Mouse (Mus musculus): Measurements from ENCODE around the gene Tmem145. TPM values are rescaled to one million over a fixed set of nuclear protein-coding genes. Genes with fewer than 3 reads are reported as not detected.
"Not testable (repeated sequence)": the region's sequence is repeated elsewhere in the genome, so short reads cannot be mapped to it uniquely, and the experiment has no call there.

Tmem145 gene
- total RNA-seq, 1 experiment from 2014 or later = not detected

DNA sequence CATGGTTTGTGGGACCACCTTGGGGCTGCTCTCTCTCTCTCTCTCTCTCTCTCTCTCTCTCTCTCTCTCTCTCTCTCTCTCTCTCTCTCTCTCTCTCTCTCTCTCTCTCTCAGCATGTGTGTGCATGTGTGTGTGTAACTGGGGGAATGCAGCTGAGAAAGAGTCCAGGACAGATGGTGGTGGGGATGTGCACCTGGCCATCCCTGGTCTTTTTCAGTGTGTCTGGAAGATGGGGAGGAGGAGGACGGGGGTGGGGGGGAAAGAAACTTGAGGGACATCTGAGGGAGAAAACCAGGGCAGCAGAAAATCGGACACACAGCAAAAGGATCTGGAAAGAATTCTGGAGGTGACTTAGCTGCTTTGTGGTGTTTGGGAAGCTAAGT lies 699 bp downstream of the Tmem145 start:
- no peak for ATAC-seq (replicated peaks in 1 of 2; ENCODE audit: insufficient read depth in 1 of 2, low FRiP score in 2 of 2, low TSS enrichment in 1 of 2, low read depth in 1 of 2, poor library complexity in 2 of 2, severe bottlenecking in 2 of 2)

DNA sequence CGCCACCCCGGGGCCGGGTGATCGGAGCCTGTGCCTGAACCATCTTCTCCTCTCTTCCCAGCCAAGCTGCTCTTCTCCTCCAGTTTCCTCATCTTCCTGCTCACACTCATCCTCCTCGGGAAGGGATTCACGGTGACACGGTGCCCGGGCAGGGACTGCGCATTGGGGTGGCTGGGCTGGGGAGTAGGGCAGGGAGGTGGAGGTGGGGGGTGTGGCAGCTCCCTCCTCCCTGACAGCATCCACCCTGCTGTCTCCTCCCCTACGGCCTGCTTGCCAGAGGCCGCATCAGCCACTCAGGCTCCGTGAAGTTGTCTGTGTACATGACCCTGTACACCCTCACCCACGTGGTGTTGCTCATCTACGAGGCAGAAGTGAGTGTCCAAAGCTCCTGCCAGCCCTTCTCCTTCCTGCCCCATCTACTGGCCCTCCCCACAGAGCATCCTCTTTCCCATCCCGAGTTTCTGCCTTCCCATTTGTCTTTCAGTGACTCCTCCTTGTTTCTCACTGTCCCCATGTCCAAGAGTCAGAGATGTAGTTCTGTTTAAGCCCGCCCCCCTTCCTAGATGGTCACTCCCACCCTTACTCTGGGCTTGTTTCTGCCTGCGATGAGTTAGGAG lies 2.9 kb downstream of the Tmem145 start:
- ATAC-seq (replicated peaks in 1 of 2; ENCODE audit: insufficient read depth in 1 of 2, low FRiP score in 2 of 2, low TSS enrichment in 1 of 2, low read depth in 1 of 2, poor library complexity in 2 of 2, severe bottlenecking in 2 of 2) = no peak

DNA sequence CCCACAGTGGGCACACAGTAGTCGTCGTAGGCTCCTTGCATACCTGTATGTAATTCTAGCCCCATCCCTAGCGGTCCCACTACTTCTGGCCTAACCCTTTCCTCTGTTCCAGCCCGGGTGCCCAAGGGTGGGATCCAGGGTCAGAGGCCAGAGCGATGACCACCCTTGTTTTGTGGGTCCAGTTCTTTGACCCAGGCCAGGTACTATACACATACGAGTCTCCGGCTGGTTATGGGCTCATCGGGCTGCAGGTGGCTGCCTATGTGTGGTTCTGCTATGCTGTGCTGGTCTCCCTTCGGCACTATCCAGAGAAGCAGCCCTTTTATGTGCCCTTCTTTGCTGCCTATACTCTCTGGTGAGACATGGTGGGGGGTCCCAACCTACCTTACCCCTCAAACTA lies 3.5 kb downstream of the Tmem145 start:
- ATAC-seq (replicated peaks in 1 of 2; ENCODE audit: insufficient read depth in 1 of 2, low FRiP score in 2 of 2, low TSS enrichment in 1 of 2, low read depth in 1 of 2, poor library complexity in 2 of 2, severe bottlenecking in 2 of 2) = no peak

GRCm38 (mm10) chr7:25311193-25311592 lies 5.3 kb downstream of the Tmem145 start:
- no peak for ATAC-seq (replicated peaks in 1 of 2; ENCODE audit: insufficient read depth in 1 of 2, low FRiP score in 2 of 2, low TSS enrichment in 1 of 2, low read depth in 1 of 2, poor library complexity in 2 of 2, severe bottlenecking in 2 of 2)

GRCm38 (mm10) chr7:25313325-25313724 lies 7.4 kb downstream of the Tmem145 start:
- no peak for ATAC-seq (replicated peaks in 1 of 2; ENCODE audit: insufficient read depth in 1 of 2, low FRiP score in 2 of 2, low TSS enrichment in 1 of 2, low read depth in 1 of 2, poor library complexity in 2 of 2, severe bottlenecking in 2 of 2)

DNA sequence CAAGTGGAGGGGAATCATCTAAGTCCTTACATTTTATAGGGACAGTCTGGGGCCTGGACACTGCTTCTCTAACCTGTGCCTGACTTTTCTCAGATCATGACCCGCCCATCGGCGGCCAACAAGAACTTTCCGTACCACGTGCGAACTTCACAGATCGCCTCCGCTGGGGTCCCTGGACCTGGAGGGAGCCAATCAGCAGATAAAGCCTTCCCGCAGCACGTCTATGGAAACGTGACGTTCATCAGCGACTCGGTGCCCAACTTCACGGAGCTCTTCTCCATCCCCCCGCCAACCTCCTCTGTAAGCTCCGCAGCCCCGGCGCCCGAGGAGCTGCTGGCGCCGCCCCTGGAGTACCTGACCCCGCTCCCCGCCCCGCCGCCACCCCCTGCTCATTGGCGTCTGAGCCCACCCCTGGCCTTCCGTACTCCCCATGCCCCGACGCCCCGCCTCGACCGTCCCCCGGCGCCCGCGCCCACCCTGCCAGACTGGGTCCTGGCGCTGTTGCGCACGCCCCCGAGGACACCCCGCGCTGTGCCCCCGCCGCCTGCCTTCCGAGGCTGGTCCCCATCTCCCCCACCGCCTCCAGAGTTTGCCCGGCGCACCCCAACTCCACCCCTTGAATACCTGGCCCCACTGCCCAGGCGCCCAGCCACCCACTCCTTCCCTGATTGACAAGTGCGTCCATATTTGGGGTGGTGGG lies 8.8 kb downstream of the Tmem145 start:
- no peak for ATAC-seq (replicated peaks in 1 of 2; ENCODE audit: insufficient read depth in 1 of 2, low FRiP score in 2 of 2, low TSS enrichment in 1 of 2, low read depth in 1 of 2, poor library complexity in 2 of 2, severe bottlenecking in 2 of 2)

GRCm38 (mm10) chr7:25315306-25316041 lies 9.6 kb downstream of the Tmem145 start:
- ATAC-seq (replicated peaks in 1 of 2; ENCODE audit: insufficient read depth in 1 of 2, low FRiP score in 2 of 2, low TSS enrichment in 1 of 2, low read depth in 1 of 2, poor library complexity in 2 of 2, severe bottlenecking in 2 of 2) = no peak

DNA sequence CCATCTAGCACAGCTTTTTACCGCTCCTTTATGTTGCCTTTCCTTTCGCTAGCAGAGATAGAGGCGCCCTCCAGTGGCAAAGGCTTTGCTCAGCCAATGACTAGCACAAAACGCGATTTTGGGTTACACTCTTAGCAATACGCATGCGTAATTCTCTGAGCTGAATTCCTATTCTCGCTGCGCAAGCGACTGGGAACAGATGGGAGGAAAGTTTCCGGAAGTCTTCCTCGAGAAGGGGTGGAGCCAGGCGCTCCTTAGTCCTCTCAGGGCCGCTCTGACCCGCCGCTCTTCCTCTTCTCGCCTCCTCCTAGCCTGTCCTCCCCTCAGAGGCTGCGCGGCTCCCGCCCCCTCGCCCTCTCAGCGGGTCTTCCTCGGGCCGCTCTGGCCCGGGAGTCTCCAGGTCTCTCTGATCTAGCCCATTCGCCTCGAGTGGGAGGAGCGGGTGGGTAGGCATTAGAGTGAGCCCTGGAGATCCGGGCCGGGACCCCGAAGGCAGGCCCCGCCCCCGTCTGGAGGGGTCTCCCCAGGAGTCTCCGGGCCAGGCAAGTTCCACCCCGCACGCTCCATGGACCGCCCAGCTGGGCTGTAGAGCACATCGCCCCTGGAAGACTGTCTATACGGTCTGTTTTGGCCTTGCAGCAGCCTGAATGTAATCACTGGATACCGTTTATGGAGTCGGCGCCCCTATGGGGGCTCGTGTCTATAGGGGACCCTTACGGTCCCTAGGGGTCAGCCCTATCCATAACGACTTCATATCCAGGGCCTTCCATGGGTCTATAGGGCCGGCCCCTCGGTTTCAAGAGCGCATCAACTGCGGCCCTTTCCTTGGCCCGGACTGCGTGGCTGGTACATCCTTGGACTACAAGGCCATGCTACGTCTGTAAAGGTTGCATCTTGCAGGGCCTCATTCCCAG lies 10.9 kb downstream of the Tmem145 start, which contains the start of gene Megf8:
Megf8 (plus strand) TSS at position 633 of the 914 bp plus-strand sequence.
- peak; percentile 89 to 93 for ATAC-seq (replicated peaks in 1 of 2; ENCODE audit: insufficient read depth in 1 of 2, low FRiP score in 2 of 2, low TSS enrichment in 1 of 2, low read depth in 1 of 2, poor library complexity in 2 of 2, severe bottlenecking in 2 of 2)

- no peak for ATAC-seq (replicated peaks in 1 of 2; ENCODE audit: insufficient read depth in 1 of 2, low FRiP score in 2 of 2, low TSS enrichment in 1 of 2, low read depth in 1 of 2, poor library complexity in 2 of 2, severe bottlenecking in 2 of 2)
Measured at GRCm38 (mm10) chr7:25317446-25317999, 11.6 kb downstream of the Tmem145 start.

DNA sequence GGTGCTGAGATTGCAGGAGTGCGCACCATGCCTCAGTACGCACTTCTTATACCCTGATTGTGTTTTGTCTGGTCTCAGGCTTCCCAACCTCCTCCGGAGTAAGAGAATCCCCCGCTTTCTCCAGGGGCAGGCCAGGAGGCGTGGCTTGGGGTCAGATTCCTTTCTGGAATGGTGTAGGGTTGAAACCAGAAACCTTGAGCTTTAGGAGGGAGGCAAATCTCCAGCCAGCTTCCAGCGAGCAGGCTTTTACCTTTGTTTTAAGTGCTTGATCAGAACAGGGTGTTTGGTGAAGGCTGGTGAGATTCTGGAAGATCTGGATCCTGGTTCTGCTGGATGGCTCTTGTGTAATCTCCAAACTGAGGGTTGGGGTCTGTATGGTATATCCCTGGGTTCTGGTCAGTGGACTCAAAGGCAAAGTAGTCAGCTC lies 16.2 kb downstream of the Tmem145 start:
- ATAC-seq (replicated peaks in 1 of 2; ENCODE audit: insufficient read depth in 1 of 2, low FRiP score in 2 of 2, low TSS enrichment in 1 of 2, low read depth in 1 of 2, poor library complexity in 2 of 2, severe bottlenecking in 2 of 2) = 0 out of 4 replicates have a peak, but pooled peaks of 1 of the 2 experiments have one; percentile 22

DNA sequence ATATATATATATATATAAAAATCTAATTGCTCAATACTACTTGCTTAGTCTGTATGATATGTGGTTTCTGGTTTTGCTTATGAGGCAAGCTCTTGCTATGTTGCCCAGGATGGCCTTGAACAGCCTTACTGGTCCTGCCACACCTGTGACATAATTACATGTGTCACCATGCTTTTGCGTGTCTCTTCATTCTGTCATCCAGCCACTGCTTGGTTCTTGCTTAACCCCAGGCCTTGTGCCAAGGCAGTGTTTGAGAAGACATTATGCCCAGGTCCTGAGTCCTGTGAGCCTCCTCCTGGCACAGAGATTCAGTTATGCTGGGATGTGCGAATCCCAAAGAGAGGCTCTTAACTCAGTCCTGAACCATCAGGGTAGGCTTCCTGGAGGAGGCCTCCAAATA lies 17.3 kb downstream of the Tmem145 start:
- no peak for ATAC-seq (replicated peaks in 1 of 2; ENCODE audit: insufficient read depth in 1 of 2, low FRiP score in 2 of 2, low TSS enrichment in 1 of 2, low read depth in 1 of 2, poor library complexity in 2 of 2, severe bottlenecking in 2 of 2)

DNA sequence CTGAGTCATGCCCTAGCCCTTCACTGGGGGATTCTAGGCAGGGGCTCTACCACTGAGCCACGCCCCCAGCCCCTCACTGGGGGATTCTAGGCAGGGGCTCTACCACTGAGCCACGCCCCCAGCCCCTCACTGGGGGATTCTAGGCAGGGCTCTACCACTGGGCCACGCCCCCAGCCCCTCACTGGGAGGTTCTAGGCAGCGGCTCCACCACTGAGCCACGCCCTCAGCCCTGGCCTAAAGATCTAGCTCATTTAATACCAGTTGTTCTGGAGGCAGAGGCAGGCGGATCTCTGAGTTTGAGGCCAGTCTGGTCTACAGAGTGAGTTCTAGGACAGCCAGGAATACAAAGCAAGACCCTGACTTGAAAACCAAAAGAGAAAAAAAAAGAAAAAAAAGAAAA lies 19.5 kb downstream of the Tmem145 start:
- ATAC-seq (replicated peaks in 1 of 2; ENCODE audit: insufficient read depth in 1 of 2, low FRiP score in 2 of 2, low TSS enrichment in 1 of 2, low read depth in 1 of 2, poor library complexity in 2 of 2, severe bottlenecking in 2 of 2) = not testable (repeated sequence)

DNA sequence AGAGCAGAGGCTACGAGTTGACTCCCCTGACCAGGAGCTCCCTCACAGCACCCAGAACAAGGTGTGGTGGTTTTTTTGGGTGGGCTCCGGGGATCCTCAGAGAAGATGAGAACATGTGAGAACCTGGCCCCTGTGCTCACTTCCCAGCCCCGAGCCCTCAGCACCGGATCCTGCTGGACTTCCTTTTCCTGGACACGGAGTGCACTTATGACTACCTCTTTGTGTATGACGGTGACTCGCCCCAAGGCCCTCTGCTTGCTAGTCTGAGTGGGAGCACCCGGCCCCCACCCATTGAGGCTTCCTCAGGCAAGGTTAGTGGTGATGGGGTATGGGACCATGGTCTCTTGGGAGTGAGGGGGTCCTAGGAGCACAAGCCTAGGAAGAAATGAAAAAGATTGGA lies 20.3 kb downstream of the Tmem145 start:
- no peak for ATAC-seq (replicated peaks in 1 of 2; ENCODE audit: insufficient read depth in 1 of 2, low FRiP score in 2 of 2, low TSS enrichment in 1 of 2, low read depth in 1 of 2, poor library complexity in 2 of 2, severe bottlenecking in 2 of 2)

DNA sequence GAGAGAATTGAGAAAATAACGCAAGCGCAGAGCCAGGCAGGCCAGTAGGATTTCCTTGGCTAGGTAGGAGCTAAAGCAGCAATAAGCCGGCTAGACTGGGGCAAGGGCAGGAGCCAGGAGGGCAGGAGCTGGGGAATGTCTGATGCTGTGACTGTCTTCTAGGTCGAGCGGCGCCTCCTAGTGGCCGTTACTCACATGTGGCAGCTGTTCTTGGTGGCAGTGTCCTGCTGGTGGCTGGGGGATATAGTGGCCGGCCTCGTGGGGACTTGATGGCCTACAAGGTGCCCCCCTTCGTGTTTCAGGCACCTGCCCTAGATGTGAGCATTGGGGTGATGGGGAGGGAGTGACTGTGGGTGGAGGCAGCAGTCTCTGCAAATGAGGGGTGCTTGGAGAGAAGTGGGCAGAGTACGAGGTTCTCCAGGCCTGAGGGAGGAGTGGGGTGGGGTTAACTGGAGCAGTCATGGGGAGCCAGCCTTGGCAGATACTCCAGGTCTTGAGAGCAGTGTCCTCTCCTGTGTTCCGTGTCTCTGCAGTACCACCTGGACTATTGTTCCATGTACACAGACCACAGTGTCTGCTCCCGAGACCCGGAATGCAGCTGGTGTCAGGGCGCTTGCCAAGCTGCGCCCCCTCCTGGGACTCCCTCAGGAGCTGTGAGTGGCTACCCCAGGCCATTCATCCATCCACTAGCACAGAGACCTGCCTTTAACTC lies 27.8 kb downstream of the Tmem145 start:
- ATAC-seq (replicated peaks in 1 of 2; ENCODE audit: insufficient read depth in 1 of 2, low FRiP score in 2 of 2, low TSS enrichment in 1 of 2, low read depth in 1 of 2, poor library complexity in 2 of 2, severe bottlenecking in 2 of 2) = peak; percentile 76 to 80

GRCm38 (mm10) chr7:25334472-25334871 lies 28.6 kb downstream of the Tmem145 start:
- ATAC-seq (replicated peaks in 1 of 2; ENCODE audit: insufficient read depth in 1 of 2, low FRiP score in 2 of 2, low TSS enrichment in 1 of 2, low read depth in 1 of 2, poor library complexity in 2 of 2, severe bottlenecking in 2 of 2) = no peak

- ATAC-seq (replicated peaks in 1 of 2; ENCODE audit: insufficient read depth in 1 of 2, low FRiP score in 2 of 2, low TSS enrichment in 1 of 2, low read depth in 1 of 2, poor library complexity in 2 of 2, severe bottlenecking in 2 of 2) = no peak
Measured at GRCm38 (mm10) chr7:25339329-25339728, 33.4 kb downstream of the Tmem145 start.

All from hematopoietic stem cell, adult 5-6 weeks (primary cell).